Mouse (Mus musculus) MN1 (cell line): ENCODE results near the gene Mocs1.

ENCODE experiments used
- DNase-seq: peaks from one replicate; pipeline ENCODE4 v3.0.0-alpha.2; 2016; ENCODE audit warnings: low spot score

The Mocs1 gene

GRCm38 (mm10) chr17:49428239-49428688 is at the start of gene Mocs1:
Gene Mocs1 (plus strand): TSS chr17:49428362.
- peak; percentile 97 for DNase-seq

- no peak for DNase-seq
Observed at GRCm38 (mm10) chr17:49379645-49380044, 48.5 kb upstream of the Mocs1 start.

GRCm38 (mm10) chr17:49384217-49384943 is 43.8 kb upstream of the Mocs1 start:
- peak; percentile 34 for DNase-seq

GRCm38 (mm10) chr17:49387741-49388140 is 40.4 kb upstream of the Mocs1 start:
- no peak for DNase-seq

GRCm38 (mm10) chr17:49392751-49393150 is 35.4 kb upstream of the Mocs1 start:
- no peak for DNase-seq

GRCm38 (mm10) chr17:49394836-49395235 is 33.3 kb upstream of the Mocs1 start:
- no peak for DNase-seq

GRCm38 (mm10) chr17:49399605-49400004 is 28.6 kb upstream of the Mocs1 start:
- no peak for DNase-seq

- DNase-seq: peak; percentile 82
Observed at GRCm38 (mm10) chr17:49400130-49400529, 28.0 kb upstream of the Mocs1 start.

GRCm38 (mm10) chr17:49403151-49403550 is 25.0 kb upstream of the Mocs1 start:
- DNase-seq: no peak

- no peak for DNase-seq
Observed at GRCm38 (mm10) chr17:49405927-49406326, 22.2 kb upstream of the Mocs1 start.

GRCm38 (mm10) chr17:49412974-49413373 is 15.2 kb upstream of the Mocs1 start:
- no peak for DNase-seq

GRCm38 (mm10) chr17:49413554-49413953 is 14.6 kb upstream of the Mocs1 start:
- no peak for DNase-seq

- no peak for DNase-seq
Observed at GRCm38 (mm10) chr17:49416228-49416627, 11.9 kb upstream of the Mocs1 start.

GRCm38 (mm10) chr17:49419813-49420212 is 8.3 kb upstream of the Mocs1 start:
- DNase-seq: no peak

GRCm38 (mm10) chr17:49422286-49423066 is 5.7 kb upstream of the Mocs1 start:
- DNase-seq: no peak

- DNase-seq: no peak
Observed at GRCm38 (mm10) chr17:49423067-49423325, 5.2 kb upstream of the Mocs1 start.

GRCm38 (mm10) chr17:49423872-49424271 is 4.3 kb upstream of the Mocs1 start:
- DNase-seq: no peak

GRCm38 (mm10) chr17:49427631-49428238 is 427 bp upstream of the Mocs1 start:
- no peak for DNase-seq

- peak; percentile 14 for DNase-seq
Observed at GRCm38 (mm10) chr17:49428751-49429415, 721 bp downstream of the Mocs1 start.

- DNase-seq: no peak
Observed at GRCm38 (mm10) chr17:49429471-49430129, 1.4 kb downstream of the Mocs1 start.

GRCm38 (mm10) chr17:49430136-49430535 is 2.0 kb downstream of the Mocs1 start:
- DNase-seq: no peak

GRCm38 (mm10) chr17:49431176-49431575 is 3.0 kb downstream of the Mocs1 start:
- DNase-seq: no peak
